Mouse (Mus musculus): ENCODE measurements around the gene Nedd9. TPM values are rescaled to one million over a fixed set of nuclear protein-coding genes. Genes with fewer than 3 reads are reported as not detected.

The Nedd9 gene
- total and polyA plus RNA-seq, 3 experiments: 0.15 to 0.25 TPM; not detected in 1

GRCm38 (mm10) chr13:41371547-41371946 is 115.6 kb downstream of the Nedd9 start:
- H3K9ac ChIP-seq (ENCODE audit: control insufficient read depth, low read depth, low read length, poor library complexity, severe bottlenecking): no peak overlapping the region
- H3K4me1 ChIP-seq (ENCODE audit: control insufficient read depth in 1 of 2, insufficient read depth in 2 of 2, low read length in 2 of 2): no peaks in the 10 kb centered on the region
- H3K79me2 ChIP-seq (ENCODE audit: control insufficient read depth, insufficient read depth, low read length, poor library complexity): no peaks in the 10 kb centered on the region
- no peak for DNase-seq (ENCODE audit: low read depth, low spot score)
- H3K36me3 ChIP-seq (ENCODE audit: control insufficient read depth in 1 of 2, insufficient read depth in 2 of 2, low read length in 2 of 2): no peaks in the 10 kb centered on the region
- no peak overlapping the region for H3K27ac ChIP-seq (ENCODE audit: control insufficient read depth, low read depth, low read length)
- no peak overlapping the region for H3K4me3 ChIP-seq (ENCODE audit: control insufficient read depth in 1 of 2, insufficient read depth in 1 of 2, low read depth in 2 of 2, low read length in 2 of 2)
- TF ChIP-seq SMC3 (IDR thresholded peaks at IDR 0.05; ENCODE audit: low read depth, low read length) (no peak), USF2 (IDR thresholded peaks at IDR 0.05; ENCODE audit: borderline replicate concordance in 1 of 2, insufficient read depth in 1 of 2, low read depth in 1 of 2, low read length in 2 of 2) (no peak), NELFE (IDR thresholded peaks at IDR 0.05; ENCODE audit: low read depth, low read length) (no peak), SIN3A (IDR thresholded peaks at IDR 0.05; ENCODE audit: low read length) (no peak), USF1 (IDR thresholded peaks at IDR 0.05; ENCODE audit: low read depth, low read length) (no peak), ZC3H11A (IDR thresholded peaks at IDR 0.05; ENCODE audit: low read depth, low read length) (no peak), MEF2A (IDR thresholded peaks at IDR 0.05; ENCODE audit: extremely low read depth, insufficient replicate concordance, low read depth, low read length, poor library complexity, severe bottlenecking) (no peak), CTCF (IDR thresholded peaks at IDR 0.05 in 2 of 3, conservative IDR thresholded peaks at IDR 0.05 in 1 of 3; ENCODE audit: control insufficient read depth in 1 of 3, insufficient read depth in 1 of 3, low read depth in 2 of 3, low read length in 3 of 3, poor library complexity in 1 of 3, severe bottlenecking in 1 of 3) (no peak)
- H3K27me3 ChIP-seq (ENCODE audit: control insufficient read depth in 1 of 2, insufficient read depth in 2 of 2, low read length in 2 of 2): no peaks in the 10 kb centered on the region; a peak in 2 of 4 replicates
- H3K9me3 ChIP-seq (replicated peaks; ENCODE audit: insufficient read depth, low read length): no peaks in the 10 kb centered on the region

GRCm38 (mm10) chr13:41368612-41369011 is 118.5 kb downstream of the Nedd9 start:
- Histone ChIP-seq H3K27ac (ENCODE audit: control insufficient read depth, low read depth, low read length) (no peak overlapping the region), H3K27me3 (ENCODE audit: control insufficient read depth in 1 of 2, insufficient read depth in 2 of 2, low read length in 2 of 2) (no peaks in the 10 kb centered on the region; a peak in 2 of 4 replicates), H3K79me2 (ENCODE audit: control insufficient read depth, insufficient read depth, low read length, poor library complexity) (no peaks in the 10 kb centered on the region), H3K36me3 (ENCODE audit: control insufficient read depth in 1 of 2, insufficient read depth in 2 of 2, low read length in 2 of 2) (no peaks in the 10 kb centered on the region), H3K9ac (ENCODE audit: control insufficient read depth, low read depth, low read length, poor library complexity, severe bottlenecking) (no peak overlapping the region), H3K4me1 (ENCODE audit: control insufficient read depth in 1 of 2, insufficient read depth in 2 of 2, low read length in 2 of 2) (no peaks in the 10 kb centered on the region), H3K9me3 (replicated peaks; ENCODE audit: insufficient read depth, low read length) (no peaks in the 10 kb centered on the region), H3K4me3 (ENCODE audit: control insufficient read depth in 1 of 2, insufficient read depth in 1 of 2, low read depth in 2 of 2, low read length in 2 of 2) (no peak overlapping the region)
- no peak for DNase-seq (ENCODE audit: low read depth, low spot score)
- TF ChIP-seq RCOR1 (IDR thresholded peaks at IDR 0.05; ENCODE audit: low read depth, low read length): no peak
- TF ChIP-seq NRF1 (IDR thresholded peaks at IDR 0.05; ENCODE audit: insufficient read depth, low read depth, low read length, poor library complexity, severe bottlenecking): no peak
- TF ChIP-seq GABPA (IDR thresholded peaks at IDR 0.05; ENCODE audit: low read depth, low read length): no peak
- no peak for TF ChIP-seq MAX (IDR thresholded peaks at IDR 0.05; ENCODE audit: low read length)
- TF ChIP-seq ZMIZ1 (IDR thresholded peaks at IDR 0.05; ENCODE audit: low read depth, low read length): no peak
- no peak for TF ChIP-seq CTCF (IDR thresholded peaks at IDR 0.05 in 2 of 3, conservative IDR thresholded peaks at IDR 0.05 in 1 of 3; ENCODE audit: control insufficient read depth in 1 of 3, insufficient read depth in 1 of 3, low read depth in 2 of 3, low read length in 3 of 3, poor library complexity in 1 of 3, severe bottlenecking in 1 of 3)
- TF ChIP-seq MYC (IDR thresholded peaks at IDR 0.05; ENCODE audit: low read depth, low read length): no peak
- TF ChIP-seq MXI1 (IDR thresholded peaks at IDR 0.05; ENCODE audit: low read depth, low read length): no peak
